Mouse (Mus musculus) right cerebral cortex, adult 2 months (tissue): ENCODE measurements around the gene Pfn1.

Experiments
- DNase-seq, 2 experiments: peaks; one replicate each; pipeline ENCODE4 v3.0.0; 2021 to 2022; ENCODE audit warnings: low spot score in 2 of 2

The Pfn1 gene

GRCm38 (mm10) chr11:70637764-70638163, 16.7 kb downstream of the Pfn1 start:
- DNase-seq, result no peak

- DNase-seq, result no peak
Measured at GRCm38 (mm10) chr11:70635601-70636000, 18.8 kb downstream of the Pfn1 start.

- DNase-seq, result no peak
Measured at GRCm38 (mm10) chr11:70630129-70630528, 24.3 kb downstream of the Pfn1 start.

GRCm38 (mm10) chr11:70629557-70629956, 24.9 kb downstream of the Pfn1 start:
- no peak for DNase-seq

- no peak for DNase-seq
Measured at GRCm38 (mm10) chr11:70628431-70628830, 26.0 kb downstream of the Pfn1 start.

- DNase-seq, result no peak
Measured at GRCm38 (mm10) chr11:70626877-70627276, 27.6 kb downstream of the Pfn1 start.

GRCm38 (mm10) chr11:70625473-70625872, 29.0 kb downstream of the Pfn1 start:
- DNase-seq, result peak in 1 of 2 experiments; percentile 41

GRCm38 (mm10) chr11:70623053-70623742, 31.2 kb downstream of the Pfn1 start:
- no peak for DNase-seq

GRCm38 (mm10) chr11:70621972-70622814, 32.3 kb downstream of the Pfn1 start:
- no peak for DNase-seq

GRCm38 (mm10) chr11:70619101-70619500, 35.3 kb downstream of the Pfn1 start, which contains the start of gene Chrne:
Gene Chrne (minus strand): TSS chr11:70619216.
- DNase-seq, result no peak

GRCm38 (mm10) chr11:70615516-70616093, 38.8 kb downstream of the Pfn1 start, which contains the start of gene 4930544D05Rik:
Gene 4930544D05Rik (plus strand): TSS chr11:70615848.
- peak in 1 of 2 experiments; percentile 17 for DNase-seq

GRCm38 (mm10) chr11:70615074-70615473, 39.4 kb downstream of the Pfn1 start:
- DNase-seq, result peak in 1 of 2 experiments; percentile 23

- DNase-seq, result no peak
Measured at GRCm38 (mm10) chr11:70612505-70612904, 41.9 kb downstream of the Pfn1 start.

GRCm38 (mm10) chr11:70610752-70611151, 43.7 kb downstream of the Pfn1 start:
- no peak for DNase-seq

GRCm38 (mm10) chr11:70608381-70609066, 45.9 kb downstream of the Pfn1 start:
- DNase-seq, result no peak

- DNase-seq, result no peak
Measured at GRCm38 (mm10) chr11:70607611-70608010, 46.8 kb downstream of the Pfn1 start.

GRCm38 (mm10) chr11:70606717-70607116, 47.7 kb downstream of the Pfn1 start:
- no peak for DNase-seq

GRCm38 (mm10) chr11:70605024-70605566, 49.3 kb downstream of the Pfn1 start:
- peak; percentile 64 to 80 for DNase-seq
